Mouse (Mus musculus): Measurements from ENCODE around the gene Skap2.

DNA sequence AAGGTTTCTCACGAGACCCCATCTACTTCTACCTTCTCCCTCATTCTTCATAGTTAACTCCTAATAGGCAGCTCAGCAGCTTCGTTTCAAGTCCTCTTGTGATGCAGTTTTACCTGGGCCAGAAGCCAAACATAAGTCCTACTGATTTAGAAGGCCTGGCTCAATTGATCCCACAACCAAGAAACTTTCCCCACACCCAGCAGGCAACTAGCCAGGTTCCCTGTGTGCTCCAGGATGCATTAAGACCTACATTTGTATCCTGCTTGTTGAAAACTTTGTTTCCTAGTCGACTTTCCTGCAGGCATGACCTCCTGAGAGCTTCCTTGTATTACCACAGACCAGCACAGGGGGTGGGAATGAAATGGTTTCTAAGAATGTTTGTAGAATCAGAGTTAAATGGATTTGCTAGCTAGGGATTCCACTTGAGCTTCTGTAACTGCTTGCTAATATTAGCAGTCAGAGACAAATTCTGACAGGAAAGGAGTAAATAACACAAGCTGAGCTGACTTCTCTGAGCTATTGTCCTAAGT, 125.4 kb downstream of the Skap2 start:
- TF ChIP-seq POLR2A (IDR thresholded peaks at IDR 0.05; ENCODE audit: extremely low read depth, insufficient read depth, low read length) (no peak), CTCF (IDR thresholded peaks at IDR 0.05; ENCODE audit: extremely low read depth, insufficient read depth, low read length) (no peak)
